Mouse (Mus musculus) ZHBTc4 (cell line): ENCODE measurements at regions not wholly inside any gene's neighbourhood (a gene's known extent, or its start where the extent isn't known, plus 50 kb on each side); places are given as distances from the start of the nearest gene placed in this dataset.

Experiments used
- DNase-seq: peaks from one replicate; pipeline ENCODE4 v3.0.0-alpha.2; 2011; ENCODE audit warnings: low read depth, low spot score

DNA sequence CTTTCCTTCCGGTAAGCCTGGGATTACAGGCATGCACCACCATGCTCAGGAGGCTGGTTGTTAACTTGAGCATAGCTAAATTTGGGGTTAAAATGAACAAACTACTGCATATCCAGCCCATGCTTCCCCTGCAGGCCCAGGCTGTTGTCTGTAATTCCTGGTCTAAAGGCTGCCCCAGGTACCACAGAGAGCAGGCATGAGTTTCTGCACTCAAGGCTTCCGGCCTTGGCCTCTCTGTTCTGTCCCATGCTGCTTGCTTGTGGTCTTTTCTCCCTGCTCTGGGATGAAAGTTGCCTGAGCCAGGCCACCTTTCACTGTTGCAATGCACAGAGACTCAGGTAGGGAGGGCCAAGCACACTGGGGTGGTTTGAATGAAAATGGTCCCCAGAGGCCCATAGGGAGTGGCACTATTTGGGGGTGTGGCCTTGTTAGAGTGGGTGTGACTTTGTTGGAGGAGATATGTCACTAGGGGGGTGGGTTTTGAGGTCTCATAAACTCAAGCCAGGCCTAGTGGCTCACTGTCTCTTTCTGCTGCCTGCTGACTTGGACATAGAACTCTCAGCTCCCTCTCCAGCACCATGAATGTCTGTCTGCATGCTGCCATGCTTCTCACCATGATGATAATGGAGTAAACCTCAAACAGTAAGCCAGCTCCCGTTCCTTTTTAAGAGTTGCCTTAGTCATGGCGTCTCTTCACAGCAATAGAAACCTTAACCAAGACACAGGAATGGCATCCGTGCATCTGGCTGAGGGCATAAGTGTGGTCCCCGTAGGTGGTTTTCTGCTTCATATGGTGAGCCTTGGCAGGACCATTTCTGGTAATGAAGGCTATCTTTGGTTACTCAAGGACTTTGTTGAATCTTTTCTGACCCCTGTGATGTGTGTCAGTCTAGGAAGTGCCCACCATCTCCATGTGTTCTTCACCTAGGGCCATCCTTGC, 86.7 kb upstream of the Zfp366 start:
- DNase-seq, result peak; percentile 80

- DNase-seq, result no peak
Measured at GRCm38 (mm10) chr13:99096837-99097236, 87.8 kb upstream of the Zfp366 start.

DNA sequence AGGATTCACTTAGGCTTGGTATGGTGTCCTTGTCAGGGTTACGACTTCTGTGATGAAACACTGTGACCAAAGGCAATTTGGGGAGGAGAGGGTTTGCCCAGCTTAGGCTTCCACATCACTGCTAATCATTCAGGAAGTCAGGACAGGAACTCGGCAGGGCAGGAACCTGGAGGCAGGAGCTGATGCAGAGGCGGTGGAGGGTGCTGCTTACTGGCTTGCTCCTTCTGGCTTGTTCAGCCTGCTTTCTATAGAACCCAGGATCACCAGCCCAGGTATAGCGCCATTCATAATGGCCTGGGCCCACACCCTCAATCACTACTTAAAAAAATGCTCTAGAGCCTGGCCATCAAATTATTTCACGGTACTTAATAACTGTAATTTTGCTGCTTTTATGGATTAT, 89.6 kb upstream of the Zfp366 start:
- DNase-seq, result no peak

DNA sequence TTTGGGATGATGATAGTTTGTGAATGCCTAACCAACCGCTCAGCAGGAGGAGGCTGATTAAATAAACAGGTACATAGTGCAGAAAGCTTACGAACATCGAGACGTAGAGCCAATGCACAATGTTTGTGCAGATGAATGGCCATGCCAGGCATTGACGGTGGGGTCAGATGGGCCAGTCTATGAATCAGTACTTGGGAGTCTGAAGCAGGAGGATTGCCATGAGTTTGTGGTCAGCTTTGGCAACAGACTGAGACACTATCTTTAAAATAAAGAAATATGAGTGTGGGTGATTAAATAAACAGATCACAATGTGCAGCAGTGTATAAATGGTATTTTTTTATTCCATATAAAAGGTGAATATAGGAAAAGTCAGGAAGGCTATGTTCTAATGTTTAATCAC, 90.4 kb upstream of the Zfp366 start:
- DNase-seq, result no peak

- peak; percentile 91 for DNase-seq
Measured at GRCm38 (mm10) chr13:99093269-99093668, 91.4 kb upstream of the Zfp366 start.

- DNase-seq, result peak; percentile 26
Measured at GRCm38 (mm10) chr13:99092279-99092930, 92.2 kb upstream of the Zfp366 start.

GRCm38 (mm10) chr13:99091562-99092278, 92.9 kb upstream of the Zfp366 start:
- peak; percentile 30 for DNase-seq

- DNase-seq, result peak; percentile 70
Measured at GRCm38 (mm10) chr13:99090361-99090760, 94.3 kb upstream of the Zfp366 start.

- DNase-seq, result no peak
Measured at GRCm38 (mm10) chr13:99088285-99088684, 96.3 kb upstream of the Zfp366 start.

GRCm38 (mm10) chr13:99079331-99079761, 95.0 kb upstream of the 1700024P04Rik start:
- DNase-seq, result no peak

GRCm38 (mm10) chr13:99078643-99079042, 94.3 kb upstream of the 1700024P04Rik start:
- DNase-seq, result no peak

- no peak for DNase-seq
Measured at GRCm38 (mm10) chr13:99077039-99077749, 92.8 kb upstream of the 1700024P04Rik start.

DNA sequence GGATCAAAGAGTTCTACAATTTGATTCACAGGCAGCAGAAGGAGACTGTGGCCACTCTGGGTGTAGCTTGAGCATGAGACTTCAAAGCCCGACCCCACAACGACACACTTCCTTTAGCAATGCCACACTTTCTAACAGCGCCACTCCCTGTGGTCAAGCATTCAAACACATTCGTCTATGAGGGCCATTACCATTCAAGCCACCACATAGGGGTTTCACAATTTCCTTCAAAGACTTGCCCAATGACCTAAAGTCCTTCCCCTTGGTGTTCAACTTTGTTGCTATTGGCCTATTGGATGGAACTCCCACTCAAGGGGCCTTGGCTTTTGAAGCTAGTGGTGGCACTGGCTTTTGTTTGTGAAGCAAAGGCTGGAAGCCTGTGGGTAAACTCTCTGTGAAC, 91.1 kb upstream of the 1700024P04Rik start:
- DNase-seq, result peak; percentile 81

- DNase-seq, result no peak
Measured at GRCm38 (mm10) chr13:99071821-99072414, 87.6 kb upstream of the 1700024P04Rik start.

- no peak for DNase-seq
Measured at GRCm38 (mm10) chr13:99071413-99071812, 87.0 kb upstream of the 1700024P04Rik start.

- DNase-seq, result no peak
Measured at GRCm38 (mm10) chr13:99069767-99070166, 85.4 kb upstream of the 1700024P04Rik start.

GRCm38 (mm10) chr13:99067504-99067903, 83.1 kb upstream of the 1700024P04Rik start:
- no peak for DNase-seq

DNA sequence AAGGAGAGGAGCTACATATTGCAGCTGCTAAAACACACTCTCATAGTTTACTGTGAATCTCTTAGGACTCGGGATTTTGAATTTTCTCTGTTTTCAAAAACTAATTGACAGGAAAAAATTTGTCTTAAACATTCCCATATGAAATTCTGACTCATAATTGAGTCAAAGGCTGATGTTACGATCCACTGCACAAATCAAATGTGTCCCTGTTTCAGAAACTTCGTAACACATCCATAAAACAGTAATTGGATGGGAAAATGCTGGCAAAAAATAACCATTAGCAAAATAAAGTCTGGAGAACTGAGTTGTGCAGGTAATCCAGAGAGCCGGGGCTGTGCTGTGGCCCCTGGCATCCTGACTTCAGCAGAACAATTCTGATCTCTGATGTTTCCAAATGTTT, 79.1 kb upstream of the 1700024P04Rik start:
- no peak for DNase-seq

- DNase-seq, result no peak
Measured at GRCm38 (mm10) chr13:99062936-99063335, 78.6 kb upstream of the 1700024P04Rik start.

DNA sequence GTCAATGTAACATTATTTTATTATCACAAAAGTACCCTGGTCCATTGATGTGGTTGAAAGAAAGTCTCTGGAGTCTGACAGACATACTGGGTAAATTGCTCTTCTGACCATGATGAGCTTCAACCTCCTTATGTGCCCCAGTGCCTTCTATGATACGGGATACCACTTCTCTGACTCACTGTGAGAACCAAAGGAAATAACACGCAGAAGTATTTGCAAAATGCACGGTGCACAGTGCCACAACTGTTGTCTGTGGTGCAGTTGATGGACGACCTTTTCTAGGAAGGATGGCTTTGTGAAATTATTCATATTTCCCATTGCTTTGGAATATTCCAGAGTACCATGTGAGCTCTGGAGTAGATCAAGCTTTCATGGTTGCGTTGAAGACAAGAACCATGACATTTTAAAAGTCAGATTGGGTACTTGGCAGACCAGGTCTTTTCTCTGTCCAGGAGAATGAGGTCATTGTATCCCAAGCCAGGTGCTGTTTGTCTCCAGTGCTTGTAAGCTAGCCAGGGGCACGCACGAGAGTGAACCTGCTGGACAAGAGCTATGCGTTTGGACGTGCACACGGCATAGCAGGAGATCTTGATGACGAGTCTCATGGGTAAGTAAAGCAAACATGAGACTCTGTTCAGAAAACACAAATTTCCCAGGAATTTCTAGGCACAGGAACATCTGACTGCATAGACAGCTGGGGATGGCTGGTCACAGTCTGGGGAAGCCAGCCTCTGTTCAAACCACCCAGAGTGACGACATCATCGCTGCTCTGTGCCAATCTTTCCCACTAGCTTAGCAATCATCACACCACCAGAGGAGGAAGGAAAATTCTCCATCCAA, 74.0 kb upstream of the 1700024P04Rik start:
- no peak for DNase-seq
